Mouse (Mus musculus) kidney, adult 2 months (tissue): Measurements from ENCODE around the gene Cxcl12. TPM values are rescaled to one million over a fixed set of nuclear protein-coding genes. Genes with fewer than 3 reads are reported as not detected.

Experiments used
- DNase-seq: peaks from one replicate; pipeline ENCODE4 v3.0.0; 2021
- H3K27ac ChIP-seq: fragments of 200-500 bp; 2 replicates; pipeline ENCODE4 v1.5.1; 2012; ENCODE audit warnings: low read depth, low read length, control low read depth, inconsistent platforms; ENCODE audit not compliant: insufficient read depth
- H3K27me3 ChIP-seq: fragments of 200-500 bp; replicated peaks from 2 replicates; pipeline ENCODE4 v1.6.1; 2012; ENCODE audit warnings: mild to moderate bottlenecking, moderate library complexity, low read length, inconsistent platforms; ENCODE audit not compliant: control insufficient read depth, insufficient read depth
- H3K36me3 ChIP-seq: fragments of 200-500 bp; 2 replicates; pipeline ENCODE4 v1.6.1; 2012; ENCODE audit warnings: mild to moderate bottlenecking, moderate library complexity, low read length, inconsistent platforms; ENCODE audit not compliant: control insufficient read depth, insufficient read depth
- H3K4me1 ChIP-seq: fragments of 200-500 bp; 2 replicates; pipeline ENCODE4 v1.6.1; 2011; ENCODE audit warnings: low read length; ENCODE audit not compliant: control insufficient read depth, insufficient read depth
- H3K4me3 ChIP-seq: fragments of 200-500 bp; 2 replicates; pipeline ENCODE4 v1.5.1; 2011; ENCODE audit warnings: mild to moderate bottlenecking, low read depth, low read length, control low read depth; ENCODE audit not compliant: insufficient read depth
- CTCF ChIP-seq: fragments of 200-500 bp; conservative IDR thresholded peaks from 2 replicates; pipeline ENCODE4 v1.5.1; 2011; ENCODE audit warnings: low read depth, mild to moderate bottlenecking, control low read depth, low read length, moderate library complexity, mixed read lengths; ENCODE audit not compliant: insufficient read depth, insufficient read length
- POLR2A ChIP-seq: fragments of 200-500 bp; IDR thresholded peaks from one replicate; pipeline ENCODE4 v1.6.1; 2011; ENCODE audit warnings: low read depth, low read length, control low read depth
- WGBS: fragments of 180-500 bp; shearing (Covaris S2); methylation state at CpG from one replicate; pipeline ENCODE4 v1.1.7; 2018; 5-methylcytosine and 5-hydroxymethylcytosine counted together
- polyA plus RNA-seq: library from polyadenylated mRNA; depleted of rRNA; stranded (reverse); fragments of >200 nt; gene quantifications from 2 replicates; pipeline ENCODE4 v1.2.3, GENCODE M21; 2012; rRNA removed

Cxcl12 gene
- polyA plus RNA-seq = 326 and 361 TPM in 2 replicates

DNA sequence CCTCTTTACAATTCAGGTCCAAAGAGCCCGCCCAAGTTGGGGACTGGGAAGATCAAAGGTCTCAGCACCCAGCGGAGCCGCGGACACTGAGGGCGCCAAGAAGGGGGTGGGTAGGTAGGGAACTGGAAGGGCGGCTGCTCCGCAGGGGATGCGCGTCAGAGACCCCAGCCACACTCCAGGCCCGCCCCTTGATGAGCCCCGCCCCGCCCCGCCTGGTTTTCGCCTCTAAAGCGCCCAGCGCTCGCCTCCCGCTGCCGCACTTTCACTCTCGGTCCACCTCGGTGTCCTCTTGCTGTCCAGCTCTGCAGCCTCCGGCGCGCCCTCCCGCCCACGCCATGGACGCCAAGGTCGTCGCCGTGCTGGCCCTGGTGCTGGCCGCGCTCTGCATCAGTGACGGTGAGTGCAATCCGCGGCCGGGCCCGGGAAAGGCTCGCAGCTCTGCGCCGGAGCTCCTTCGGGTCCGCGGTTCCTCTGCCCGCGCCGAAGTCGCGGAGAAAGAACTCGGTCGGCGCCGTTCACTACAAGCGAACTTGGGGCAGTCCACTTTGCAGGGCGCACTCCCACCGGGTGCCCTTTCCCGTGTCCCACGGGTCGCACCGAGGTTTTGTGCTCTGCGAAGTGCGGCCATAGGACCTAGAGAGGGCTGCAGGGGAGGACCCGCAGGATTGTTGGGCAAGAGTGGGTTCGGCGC is at the start of gene Cxcl12:
Gene Cxcl12, plus strand, starts transcription at position 215 of the 691 bp plus-strand sequence.
- DNase-seq = peak; percentile 89
- Histone ChIP-seq H3K27ac (peak within 1 kb of the TSS; percentile 26), H3K4me1 (peaks cover 3% of the 10 kb centered on the region; the same call in 1 of the 2 replicates), H3K36me3 (no peaks in the 10 kb centered on the region), H3K4me3 (peak within 1 kb of the TSS; percentile 70), H3K27me3 (no peaks in the 10 kb centered on the region)
- 1% methylated on average over 64 of the region's 64 CpGs for WGBS
- TF ChIP-seq POLR2A = peak; percentile 55
- TF ChIP-seq CTCF = no peak

DNA sequence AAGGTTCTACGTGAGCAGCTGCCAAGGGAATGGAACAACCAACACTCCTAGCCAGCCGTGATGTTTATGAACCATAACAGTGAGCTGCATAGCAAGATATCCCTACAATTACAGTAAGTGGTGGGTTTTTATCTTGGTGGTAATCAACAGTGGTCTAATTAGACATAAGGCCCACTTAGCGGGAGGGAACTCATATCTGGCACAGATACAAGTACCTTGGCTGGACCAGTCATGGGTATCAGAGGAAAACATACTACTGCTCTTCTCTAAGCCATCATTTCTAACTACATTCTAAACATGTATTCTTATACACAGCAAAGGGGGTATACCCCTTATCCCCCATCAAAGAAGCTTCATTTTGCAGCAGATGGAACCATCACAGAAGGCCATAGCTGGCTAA is 46.3 kb upstream of the Cxcl12 start:
- Histone ChIP-seq H3K27me3 (no peaks in the 10 kb centered on the region), H3K4me1 (no peaks in the 10 kb centered on the region), H3K36me3 (no peaks in the 10 kb centered on the region), H3K4me3 (no peak overlapping the region), H3K27ac (no peak overlapping the region)
- WGBS = 84% methylated on average over 3 of the region's 3 CpGs
- TF ChIP-seq POLR2A (no peak), CTCF (no peak)
- DNase-seq = no peak

DNA sequence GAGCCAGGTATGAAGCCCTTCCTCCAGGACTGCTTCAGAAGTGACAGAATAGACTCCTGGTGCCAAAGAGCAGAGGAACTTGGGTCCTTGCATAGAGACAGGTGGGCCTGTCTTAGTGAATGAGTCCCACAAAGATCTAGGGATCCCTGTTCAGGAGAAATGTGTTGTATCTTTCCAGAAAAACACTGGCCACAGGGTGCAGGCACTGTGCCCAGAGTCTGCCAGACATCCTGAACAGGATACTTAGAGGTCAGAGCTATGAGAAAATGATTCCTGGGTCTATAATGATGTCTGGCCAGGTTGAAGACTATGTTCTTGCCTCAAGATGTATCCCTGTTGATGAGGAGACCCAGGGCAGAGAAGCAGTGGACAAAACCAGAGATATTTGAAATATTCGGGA is 42.0 kb upstream of the Cxcl12 start:
- H3K36me3 ChIP-seq = no peaks in the 10 kb centered on the region
- H3K27ac ChIP-seq = no peak overlapping the region
- TF ChIP-seq POLR2A (no peak), CTCF (no peak)
- no peak for DNase-seq
- H3K4me3 ChIP-seq = no peak overlapping the region
- no peaks in the 10 kb centered on the region for H3K4me1 ChIP-seq
- WGBS = 78% methylated on average over 1 of the region's 1 CpGs
- no peaks in the 10 kb centered on the region for H3K27me3 ChIP-seq

DNA sequence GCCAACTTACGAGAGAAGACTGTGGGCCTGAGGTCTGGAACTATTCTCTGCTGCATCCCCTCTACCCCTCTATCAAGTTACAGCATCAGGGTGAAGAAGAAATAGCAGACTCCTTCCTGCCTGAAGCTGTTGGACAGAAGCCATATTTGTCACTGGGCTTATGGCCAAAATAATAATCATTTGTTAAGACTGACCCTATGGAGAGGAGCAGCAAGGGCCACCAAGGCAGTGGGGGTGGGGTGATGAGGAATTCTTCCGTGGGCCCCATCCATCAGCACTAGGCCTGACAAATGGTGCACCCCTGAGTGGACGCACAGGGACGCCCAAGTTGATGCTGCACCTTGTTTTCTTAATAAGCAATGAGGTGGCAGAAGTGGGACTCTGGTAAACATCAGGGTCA is 38.9 kb upstream of the Cxcl12 start:
- no peak overlapping the region for H3K27ac ChIP-seq
- 65% methylated on average over 4 of the region's 4 CpGs for WGBS
- H3K27me3 ChIP-seq = no peaks in the 10 kb centered on the region
- TF ChIP-seq POLR2A (no peak), CTCF (no peak)
- H3K4me3 ChIP-seq = no peak overlapping the region
- DNase-seq = peak; percentile 29
- H3K36me3 ChIP-seq = no peaks in the 10 kb centered on the region
- no peaks in the 10 kb centered on the region for H3K4me1 ChIP-seq

DNA sequence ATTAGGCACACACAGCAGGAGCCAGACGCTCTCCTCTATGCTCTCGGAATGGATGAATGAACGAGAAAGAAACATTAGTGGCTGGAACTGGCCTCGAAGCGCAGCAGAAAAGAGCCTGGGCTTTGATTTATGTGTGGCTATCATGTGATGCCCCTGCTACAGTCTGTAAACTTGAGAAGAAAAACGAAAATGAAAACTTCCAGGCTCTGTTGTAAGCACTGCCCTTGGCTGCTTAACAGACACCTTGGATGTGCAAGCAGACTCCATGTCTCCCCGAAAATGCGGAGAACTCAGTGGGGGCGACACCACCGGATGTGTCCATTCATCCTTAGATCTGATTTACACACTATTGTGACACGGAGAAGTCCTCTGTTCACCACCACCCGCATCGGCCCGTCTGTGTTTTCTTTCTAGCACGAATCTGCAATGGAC is 37.6 kb upstream of the Cxcl12 start:
- Histone ChIP-seq H3K4me1 (no peaks in the 10 kb centered on the region), H3K4me3 (peak overlapping the region; percentile 19; the same call in 1 of the 2 replicates), H3K27ac (no peak overlapping the region), H3K27me3 (no peaks in the 10 kb centered on the region), H3K36me3 (no peaks in the 10 kb centered on the region)
- peak; percentile 37 for DNase-seq
- TF ChIP-seq POLR2A = no peak
- no peak for TF ChIP-seq CTCF
- WGBS = 12% methylated on average over 15 of the region's 15 CpGs

DNA sequence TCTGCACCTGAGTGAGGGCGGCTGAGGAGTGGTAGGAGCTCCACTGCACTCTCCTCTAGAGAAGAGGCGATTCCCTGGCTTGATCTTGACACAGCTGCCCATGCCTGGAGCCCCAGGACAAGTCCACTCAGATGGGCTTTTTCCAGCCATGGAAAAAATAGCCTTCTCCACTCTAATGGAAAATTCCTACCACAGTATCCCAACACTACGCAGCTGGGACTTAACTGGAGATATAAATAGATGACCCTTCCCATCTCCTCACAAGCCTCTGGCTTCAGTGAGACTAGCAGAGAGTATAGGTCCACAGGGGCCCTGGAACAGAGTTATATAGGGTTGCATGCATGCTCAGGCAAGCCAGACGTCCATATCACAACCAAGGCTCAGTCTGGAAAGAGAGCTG is 33.8 kb upstream of the Cxcl12 start:
- no peaks in the 10 kb centered on the region for H3K36me3 ChIP-seq
- no peaks in the 10 kb centered on the region for H3K27me3 ChIP-seq
- peak; percentile 49 for DNase-seq
- H3K4me3 ChIP-seq = no peak overlapping the region
- WGBS = 74% methylated on average over 4 of the region's 4 CpGs
- peak overlapping the region; percentile 67 for H3K27ac ChIP-seq
- no peaks in the 10 kb centered on the region for H3K4me1 ChIP-seq
- TF ChIP-seq POLR2A = no peak
- no peak for TF ChIP-seq CTCF

DNA sequence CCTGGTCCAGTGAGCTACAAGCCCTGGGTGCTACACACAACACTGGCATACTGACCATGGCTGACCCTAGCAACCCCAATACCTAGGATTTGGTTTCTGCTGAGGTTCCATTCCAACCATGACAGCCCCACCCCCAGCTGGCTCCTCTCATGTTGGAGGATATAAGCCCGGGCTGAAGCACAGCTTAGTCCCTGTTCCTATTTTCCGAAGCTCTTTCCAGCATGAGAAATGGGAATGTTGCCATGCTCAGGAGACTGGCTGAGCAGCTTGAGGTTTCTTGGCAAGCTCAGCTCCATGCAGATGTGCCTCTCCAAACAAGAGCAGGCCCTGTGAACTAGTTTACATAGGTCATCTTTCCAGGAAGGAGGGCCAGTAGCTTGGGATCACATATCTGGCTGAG is 30.6 kb upstream of the Cxcl12 start:
- H3K4me1 ChIP-seq = no peaks in the 10 kb centered on the region
- TF ChIP-seq CTCF = no peak
- TF ChIP-seq POLR2A = no peak
- H3K27ac ChIP-seq = no peak overlapping the region
- H3K4me3 ChIP-seq = no peak overlapping the region
- DNase-seq = no peak
- no peaks in the 10 kb centered on the region for H3K27me3 ChIP-seq
- 75% methylated on average over 2 of the region's 2 CpGs for WGBS
- H3K36me3 ChIP-seq = no peaks in the 10 kb centered on the region
